Mouse (Mus musculus) stomach, embryonic 16.5 days (tissue): ENCODE measurements around the gene Lyst. TPM values are rescaled to one million over a fixed set of nuclear protein-coding genes. Genes with fewer than 3 reads are reported as not detected.
"Not testable (repeated sequence)": the region's sequence is repeated elsewhere in the genome, so short reads cannot be mapped to it uniquely, and the experiment has no call there.

Experiments used
- ATAC-seq: fragments of 200-750 bp; cut with Nextera tagmentation; 2 replicates; pipeline ENCODE4 v1.8.0; 2017; ENCODE audit warnings: moderate number of reproducible peaks, moderate TSS enrichment; ENCODE audit not compliant: insufficient read depth, low FRiP score
- H3K27ac ChIP-seq: fragments of 300-500 bp; sonication (generic); 2 replicates; pipeline ENCODE4 v1.5.1; 2014; ENCODE audit warnings: low read length
- H3K27me3 ChIP-seq: fragments of 300-500 bp; sonication (generic); 2 replicates; pipeline ENCODE4 v1.6.1; 2014; ENCODE audit warnings: low read length, control low read depth, mixed read lengths; ENCODE audit not compliant: control insufficient read depth, insufficient read depth
- H3K36me3 ChIP-seq: fragments of 300-500 bp; sonication (generic); 2 replicates; pipeline ENCODE4 v1.6.1; 2014; ENCODE audit warnings: low read length; ENCODE audit not compliant: control insufficient read depth, insufficient read depth
- H3K4me1 ChIP-seq: fragments of 300-500 bp; sonication (generic); 2 replicates; pipeline ENCODE4 v1.6.1; 2014; ENCODE audit warnings: low read length, control low read depth, mixed read lengths; ENCODE audit not compliant: control insufficient read depth, insufficient read depth
- H3K4me2 ChIP-seq: fragments of 300-500 bp; sonication (generic); 2 replicates; pipeline ENCODE4 v1.6.1; 2014; ENCODE audit warnings: low read depth, low read length, mixed read lengths
- H3K4me3 ChIP-seq: fragments of 300-500 bp; sonication (generic); replicated peaks from 2 replicates; pipeline ENCODE4 v1.5.1; 2014; ENCODE audit warnings: mild to moderate bottlenecking, low read length
- H3K9ac ChIP-seq: fragments of 300-500 bp; sonication (generic); 2 replicates; pipeline ENCODE4 v1.6.1; 2014; ENCODE audit warnings: low read length
- H3K9me3 ChIP-seq: fragments of 300-500 bp; sonication (generic); replicated peaks from 2 replicates; pipeline ENCODE4 v1.6.1; 2016; ENCODE audit warnings: low read length, control low read depth; ENCODE audit not compliant: control insufficient read depth
- WGBS: fragments of 180-500 bp; shearing (Covaris S2); extraction: QIAGEN DNeasy Blood & Tissue Kit; methylation state at CpG from one replicate; pipeline ENCODE4 v1.1.7; 2014; 5-methylcytosine and 5-hydroxymethylcytosine counted together
- polyA plus RNA-seq: library from polyadenylated mRNA; unstranded; fragments of >200 nt; fragmentation: Nextera tagmentation; extraction: Ambion mirVana; gene quantifications from 2 replicates; pipeline ENCODE4 v1.2.1, GENCODE M21; 2015

Gene Lyst
- polyA plus RNA-seq, 1 experiment from 2014 or later = 4.9 TPM

DNA sequence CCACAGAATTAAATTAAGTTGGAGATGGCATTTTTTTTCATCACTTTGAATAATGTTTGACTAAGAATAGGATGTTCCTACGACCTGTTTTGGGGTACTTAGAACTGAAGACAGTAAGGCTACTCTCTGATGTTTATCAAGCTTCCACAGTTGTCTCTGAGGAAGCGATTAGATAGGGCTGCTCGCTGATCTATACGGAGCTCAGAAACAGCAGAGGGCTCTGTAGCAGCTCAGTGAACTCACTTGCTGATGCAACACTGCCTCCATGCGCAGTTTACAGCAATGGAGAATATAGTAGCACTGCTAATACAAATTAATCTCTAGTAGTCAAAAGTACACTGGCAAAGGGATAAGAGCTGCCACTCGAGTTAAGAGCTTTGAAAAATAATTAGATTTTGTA lies 91.4 kb downstream of the Lyst start:
- H3K27me3 ChIP-seq = no peaks in the 10 kb centered on the region
- 0 out of 2 replicates have a peak, but pooled peaks cover 3% of the 10 kb centered on the region for H3K36me3 ChIP-seq
- no peak overlapping the region for H3K4me3 ChIP-seq
- no peak overlapping the region for H3K9ac ChIP-seq
- no peaks in the 10 kb centered on the region for H3K4me1 ChIP-seq
- H3K27ac ChIP-seq = no peak overlapping the region
- no peak for ATAC-seq
- no peak overlapping the region for H3K4me2 ChIP-seq
- 55% methylated on average over 6 of the region's 6 CpGs for WGBS
- no peaks in the 10 kb centered on the region for H3K9me3 ChIP-seq

DNA sequence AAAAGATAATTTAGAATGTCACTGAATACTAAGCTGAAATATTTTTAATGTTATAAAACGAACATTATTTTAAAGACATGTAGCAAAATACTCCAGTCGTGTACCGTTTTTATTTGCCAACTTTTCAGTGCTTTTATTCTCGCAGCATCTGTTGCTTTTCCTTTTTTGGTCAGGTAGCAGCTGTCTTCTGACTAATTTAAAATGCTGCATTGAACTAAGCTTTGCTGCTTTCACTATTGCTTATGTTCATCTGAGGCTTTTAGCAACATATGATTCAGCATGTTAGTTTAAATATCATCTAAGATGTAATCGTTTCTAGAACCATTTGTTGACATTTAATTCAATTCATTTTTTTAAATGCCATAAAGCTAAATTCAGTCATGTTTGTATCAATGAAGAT lies 113.3 kb downstream of the Lyst start:
- Histone ChIP-seq H3K4me2 (no peak overlapping the region), H3K27me3 (no peaks in the 10 kb centered on the region), H3K36me3 (peaks cover 6% of the 10 kb centered on the region), H3K4me1 (no peaks in the 10 kb centered on the region), H3K9me3 (no peaks in the 10 kb centered on the region), H3K4me3 (no peak overlapping the region), H3K27ac (no peak overlapping the region), H3K9ac (no peak overlapping the region)
- ATAC-seq = no peak
- WGBS = 71% methylated on average over 5 of the region's 5 CpGs

DNA sequence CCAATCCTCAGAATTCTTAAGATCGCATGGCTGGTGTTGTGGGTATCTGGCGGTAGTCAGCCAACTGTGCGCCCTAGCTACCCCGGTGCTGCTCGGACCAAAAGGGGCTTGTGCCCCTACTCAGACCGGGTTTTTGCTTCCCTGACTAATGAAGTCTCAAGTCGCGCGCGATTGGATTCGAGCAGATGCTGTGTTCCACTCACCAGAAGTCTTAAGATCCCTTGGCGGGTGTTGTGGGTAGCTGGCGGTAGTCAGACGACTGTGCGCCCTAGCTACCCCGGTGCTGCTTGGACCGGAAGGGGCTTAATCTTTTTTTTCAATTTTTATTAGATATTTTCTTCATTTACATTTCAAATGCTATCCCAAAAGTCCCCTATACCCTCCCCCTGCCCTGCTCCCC lies 131.2 kb downstream of the Lyst start:
- not testable (repeated sequence) for H3K4me1 ChIP-seq, H3K9me3 ChIP-seq, ATAC-seq, H3K4me2 ChIP-seq, H3K27ac ChIP-seq, H3K9ac ChIP-seq, H3K36me3 ChIP-seq, H3K4me3 ChIP-seq, H3K27me3 ChIP-seq
- WGBS = 89% methylated on average over 17 of the region's 17 CpGs

GRCm38 (mm10) chr13:13723293-13723692 lies 133.1 kb downstream of the Lyst start:
- H3K4me2 ChIP-seq = no peak overlapping the region

DNA sequence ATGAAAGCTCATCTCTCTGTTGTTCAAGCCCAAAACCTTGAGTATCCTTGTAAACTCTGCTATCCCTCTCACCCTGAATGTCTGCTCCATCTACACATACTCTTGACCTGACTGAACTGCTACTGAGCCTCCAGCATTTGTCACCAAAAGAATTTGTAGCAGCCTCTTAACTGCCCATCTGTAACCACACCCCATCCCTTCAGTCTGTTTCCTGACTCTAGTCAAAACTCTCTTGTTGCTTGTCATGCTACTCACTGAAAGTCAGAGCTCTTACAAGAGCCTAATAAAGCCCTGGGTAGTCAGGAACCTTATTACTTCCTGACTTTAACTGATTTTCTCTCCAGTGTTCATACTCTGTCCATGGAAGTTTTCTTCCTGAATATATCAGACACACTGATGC lies 133.6 kb downstream of the Lyst start:
- H3K9ac ChIP-seq = no peak overlapping the region
- no peaks in the 10 kb centered on the region for H3K9me3 ChIP-seq
- no peaks in the 10 kb centered on the region for H3K4me1 ChIP-seq
- ATAC-seq = no peak
- H3K36me3 ChIP-seq = no peaks in the 10 kb centered on the region
- H3K27ac ChIP-seq = no peak overlapping the region
- no peak overlapping the region for H3K4me2 ChIP-seq
- H3K4me3 ChIP-seq = no peak overlapping the region
- H3K27me3 ChIP-seq = no peaks in the 10 kb centered on the region

More at GRCm38 (mm10) chr13:13723293-13723692, 133.1 kb downstream of the Lyst start:
- H3K4me3 ChIP-seq = no peak overlapping the region
- no peaks in the 10 kb centered on the region for H3K27me3 ChIP-seq
- no peak overlapping the region for H3K9ac ChIP-seq
- no peaks in the 10 kb centered on the region for H3K9me3 ChIP-seq
- no peaks in the 10 kb centered on the region for H3K36me3 ChIP-seq
- H3K4me1 ChIP-seq = no peaks in the 10 kb centered on the region
- no peak overlapping the region for H3K27ac ChIP-seq
- no peak for ATAC-seq
- 81% methylated on average over 3 of the region's 3 CpGs for WGBS

- Histone ChIP-seq H3K4me3 (no peak overlapping the region), H3K36me3 (no peaks in the 10 kb centered on the region), H3K9ac (no peak overlapping the region), H3K4me2 (no peak overlapping the region), H3K27ac (no peak overlapping the region), H3K9me3 (no peaks in the 10 kb centered on the region), H3K27me3 (no peaks in the 10 kb centered on the region), H3K4me1 (no peaks in the 10 kb centered on the region)
- no peak for ATAC-seq
- 95% methylated on average over 4 of the region's 4 CpGs for WGBS
Observed at GRCm38 (mm10) chr13:13739232-13739631, 149.0 kb downstream of the Lyst start.

DNA sequence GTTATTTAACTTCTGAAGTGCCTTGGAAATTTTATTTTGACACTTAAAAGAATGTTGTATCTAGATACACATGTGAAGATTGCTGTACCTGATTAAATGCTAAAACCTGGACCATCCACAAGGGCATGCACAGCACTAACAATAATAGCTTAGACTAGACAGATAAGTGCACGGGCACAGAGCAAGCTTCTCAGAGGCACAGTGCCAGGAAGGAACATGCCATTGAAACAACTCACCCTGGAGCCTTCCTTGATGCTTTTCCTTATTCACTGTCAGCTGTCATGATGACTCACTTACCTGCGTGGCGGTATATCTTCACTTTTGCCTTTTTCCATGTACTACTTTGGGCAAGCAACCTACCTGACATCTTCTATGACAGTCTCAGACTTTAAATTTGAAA lies 155.7 kb downstream of the Lyst start:
- Histone ChIP-seq H3K9me3 (no peaks in the 10 kb centered on the region), H3K27me3 (no peaks in the 10 kb centered on the region), H3K9ac (no peak overlapping the region), H3K4me3 (no peak overlapping the region), H3K36me3 (peaks cover 6% of the 10 kb centered on the region; the same call in 1 of the 2 replicates), H3K27ac (no peak overlapping the region), H3K4me1 (no peaks in the 10 kb centered on the region), H3K4me2 (no peak overlapping the region)
- 74% methylated on average over 3 of the region's 3 CpGs for WGBS
- ATAC-seq = no peak

DNA sequence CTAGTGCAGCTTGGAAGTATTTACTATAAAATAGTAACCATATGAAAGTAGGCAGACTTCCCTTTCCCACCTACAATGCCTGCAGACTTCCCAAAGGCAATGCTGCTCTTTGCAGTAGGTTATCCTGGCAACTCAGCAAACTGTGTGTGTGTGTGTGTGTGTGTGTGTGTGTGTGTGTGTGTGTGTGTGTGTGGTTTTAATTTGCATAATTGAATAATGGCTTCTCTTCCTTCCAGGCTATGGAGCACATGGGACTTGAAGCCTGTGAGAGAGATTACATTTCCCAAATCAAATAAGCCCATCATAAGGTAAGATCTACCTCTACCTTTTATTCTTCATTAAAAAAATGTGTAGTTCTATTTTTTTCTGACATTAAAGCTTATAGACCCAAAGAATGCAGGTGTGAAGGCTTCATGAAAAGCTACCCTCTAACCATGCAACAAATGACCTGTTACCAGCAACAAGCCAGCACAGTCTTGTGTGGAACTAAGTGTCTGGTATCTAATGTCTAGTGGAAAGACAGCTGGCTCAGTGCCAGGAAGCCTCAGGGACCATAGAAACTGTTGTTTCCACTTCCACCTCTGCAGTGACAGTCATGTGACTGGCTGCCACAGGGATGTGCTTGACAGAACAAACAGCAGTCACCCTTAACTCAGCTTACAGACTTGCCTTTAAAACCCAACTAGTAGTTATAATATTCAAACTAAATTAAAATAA lies 185.7 kb downstream of the Lyst start:
- no peak overlapping the region for H3K4me3 ChIP-seq
- no peak overlapping the region for H3K27ac ChIP-seq
- H3K4me1 ChIP-seq = no peaks in the 10 kb centered on the region
- H3K9ac ChIP-seq = no peak overlapping the region
- no peak overlapping the region for H3K4me2 ChIP-seq
- ATAC-seq = 0 out of 2 replicates have a peak, but pooled peaks have one; percentile 10
- no peaks in the 10 kb centered on the region for H3K27me3 ChIP-seq
- H3K9me3 ChIP-seq = no peaks in the 10 kb centered on the region
- no peaks in the 10 kb centered on the region for H3K36me3 ChIP-seq

DNA sequence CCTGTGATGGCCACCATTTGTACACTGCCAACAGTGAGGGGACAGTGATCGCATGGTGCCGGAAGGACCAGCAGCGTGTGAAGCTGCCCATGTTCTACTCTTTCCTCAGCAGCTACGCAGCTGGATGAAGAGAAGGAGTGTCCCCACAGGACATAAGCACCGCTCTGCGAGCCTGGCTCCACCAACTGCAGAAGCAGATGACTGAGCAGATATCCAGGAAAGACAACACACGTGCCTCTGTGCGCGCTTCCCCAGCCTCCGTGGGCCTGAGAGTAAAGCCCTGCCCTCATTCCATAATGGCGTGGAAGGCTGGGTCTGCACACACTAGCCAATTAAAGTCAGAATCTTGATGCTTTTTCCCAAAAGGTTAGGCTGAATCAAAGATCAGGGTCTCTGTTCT lies 186.9 kb downstream of the Lyst start:
- Histone ChIP-seq H3K4me3 (no peak overlapping the region), H3K4me1 (no peaks in the 10 kb centered on the region), H3K27me3 (no peaks in the 10 kb centered on the region), H3K27ac (no peak overlapping the region), H3K4me2 (no peak overlapping the region), H3K9me3 (no peaks in the 10 kb centered on the region), H3K36me3 (no peaks in the 10 kb centered on the region), H3K9ac (no peak overlapping the region)
- WGBS = 91% methylated on average over 11 of the region's 11 CpGs
- ATAC-seq = no peak
